Mouse (Mus musculus) large intestine, adult 2 months (tissue): ENCODE results near the gene Ccp110. TPM values are rescaled to one million over a fixed set of nuclear protein-coding genes. Genes with fewer than 3 reads are reported as not detected.

Source experiments
- DNase-seq: peaks from one replicate; pipeline ENCODE4 v3.0.0-alpha.2; 2012; ENCODE audit warnings: low read depth, low spot score
- WGBS: fragments of 180-500 bp; shearing (Covaris S2); methylation state at CpG from one replicate; pipeline ENCODE4 v1.1.7; 2018; 5-methylcytosine and 5-hydroxymethylcytosine counted together
- polyA plus RNA-seq: library from polyadenylated mRNA; depleted of rRNA; stranded (reverse); fragments of >200 nt; gene quantifications from 2 replicates; pipeline ENCODE4 v1.2.3, GENCODE M21; 2012; rRNA removed

Gene Ccp110
- polyA plus RNA-seq = 1.1 and 1.5 TPM in 2 replicates

DNA sequence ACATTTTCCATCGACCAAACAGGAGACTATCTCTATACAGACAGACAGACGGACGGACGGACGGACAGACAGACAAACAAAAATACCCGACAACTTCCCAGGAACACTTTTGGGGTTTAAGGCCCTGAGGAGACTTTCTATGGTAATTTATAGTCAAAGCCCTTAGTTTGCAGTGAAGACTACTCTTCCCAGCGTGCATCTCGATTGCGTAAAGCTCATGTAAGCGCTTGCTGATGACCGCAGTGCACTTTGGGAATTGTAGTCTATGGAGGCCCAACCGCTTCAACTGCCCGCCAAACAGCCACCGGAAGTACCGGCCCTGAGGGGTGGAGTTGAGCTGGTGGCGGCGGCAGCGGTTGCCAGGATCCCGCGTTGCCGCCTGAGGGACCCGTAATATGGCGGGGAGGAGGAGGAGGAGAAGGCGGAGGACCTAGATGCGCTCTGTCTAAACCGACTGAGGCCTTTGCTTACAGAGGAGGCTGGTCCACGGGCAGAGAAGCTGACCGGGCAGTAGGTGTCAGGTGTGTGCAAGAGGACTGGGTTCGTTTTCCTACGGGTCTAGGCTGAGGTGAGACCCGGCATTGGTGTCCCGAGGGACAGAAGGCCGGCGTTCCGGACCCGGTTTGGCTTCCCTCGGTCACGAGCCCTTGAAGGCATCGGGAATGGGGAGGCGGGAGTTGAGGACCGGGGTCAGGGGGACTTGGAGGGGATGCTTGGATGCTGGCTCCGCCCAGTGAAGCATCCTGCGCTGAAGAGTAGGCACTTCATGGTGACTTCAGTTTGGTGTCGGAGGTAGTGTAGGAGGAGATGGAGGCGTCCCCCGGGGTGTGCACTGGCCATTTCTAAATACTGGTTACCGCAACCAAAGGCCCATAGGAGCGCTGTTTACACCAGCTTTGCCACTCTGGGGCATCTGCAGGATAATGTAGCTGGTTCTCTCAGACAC is at the start of gene Ccp110:
TSS of gene Ccp110 (plus strand) at position 325 of the 946 bp plus-strand sequence.
- 2% methylated on average over 48 of the region's 48 CpGs for WGBS
- peak; percentile 98 for DNase-seq

DNA sequence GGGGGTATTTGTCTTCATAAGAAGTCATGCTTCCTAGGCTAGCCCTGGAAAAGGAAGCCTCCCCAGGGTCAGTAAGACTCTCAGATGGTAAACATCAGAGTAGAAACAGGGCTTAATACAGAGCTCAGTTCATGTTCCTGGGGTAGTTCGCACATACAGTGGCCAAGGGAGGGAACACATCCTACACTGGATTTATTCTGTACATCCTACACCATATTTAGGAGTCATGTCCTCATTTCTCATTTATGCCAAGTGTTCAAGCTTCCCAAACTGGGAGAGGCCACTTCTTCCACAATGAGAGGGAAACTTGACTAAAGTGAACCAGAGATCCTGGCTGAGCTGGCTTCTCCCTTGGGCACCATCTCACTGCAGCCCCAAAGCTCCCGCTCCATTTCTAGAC is 44.6 kb upstream of the Ccp110 start:
- DNase-seq = no peak
- 96% methylated on average over 2 of the region's 2 CpGs for WGBS

DNA sequence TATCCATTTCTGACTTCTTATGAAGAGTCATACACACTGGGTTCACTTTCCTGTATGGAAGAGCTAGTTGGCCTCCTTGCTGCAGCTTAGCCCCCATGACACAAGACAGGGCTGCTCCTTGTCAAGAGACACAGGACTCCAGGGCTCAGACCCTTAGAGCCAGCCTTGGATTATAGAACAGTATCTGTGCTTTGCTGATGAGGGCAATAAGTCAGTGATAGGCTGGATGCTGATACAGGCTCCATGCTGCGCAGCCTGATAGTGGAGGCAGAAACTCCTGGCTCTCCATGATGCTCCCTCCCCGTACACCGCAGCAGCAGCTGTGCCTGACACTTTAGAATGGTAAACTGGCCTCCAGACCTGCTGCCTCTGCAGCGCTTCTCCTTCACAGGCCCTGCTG is 42.2 kb upstream of the Ccp110 start:
- 76% methylated on average over 4 of the region's 4 CpGs for WGBS
- no peak for DNase-seq

GRCm38 (mm10) chr7:118676826-118677225 is 35.5 kb upstream of the Ccp110 start:
- 87% methylated on average over 4 of the region's 4 CpGs for WGBS

GRCm38 (mm10) chr7:118688199-118688598 is 24.2 kb upstream of the Ccp110 start:
- 24% methylated on average over 5 of the region's 5 CpGs for WGBS
- DNase-seq = peak; percentile 38

More at GRCm38 (mm10) chr7:118676826-118677225, 35.5 kb upstream of the Ccp110 start:
- DNase-seq = no peak

DNA sequence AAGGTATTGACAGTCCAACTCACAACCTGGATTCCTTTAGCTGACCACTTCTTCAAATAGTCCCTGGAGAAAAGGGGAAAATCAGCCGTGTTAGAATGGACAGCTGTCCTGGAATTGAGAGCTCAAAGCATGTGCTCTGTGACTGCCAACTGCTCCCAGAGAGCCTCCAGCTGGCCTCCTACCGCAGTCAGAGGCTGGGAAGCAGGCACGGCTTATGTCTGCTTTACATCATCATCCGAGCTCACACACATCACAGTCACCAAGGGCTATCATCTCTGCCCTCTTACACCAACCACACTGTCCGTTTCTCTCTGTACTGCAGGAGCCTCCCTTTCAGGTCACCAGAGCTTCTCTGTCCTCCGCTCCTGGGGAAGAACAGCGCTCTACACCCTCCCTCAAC is 23.3 kb upstream of the Ccp110 start:
- DNase-seq = no peak
- WGBS = 86% methylated on average over 7 of the region's 7 CpGs

DNA sequence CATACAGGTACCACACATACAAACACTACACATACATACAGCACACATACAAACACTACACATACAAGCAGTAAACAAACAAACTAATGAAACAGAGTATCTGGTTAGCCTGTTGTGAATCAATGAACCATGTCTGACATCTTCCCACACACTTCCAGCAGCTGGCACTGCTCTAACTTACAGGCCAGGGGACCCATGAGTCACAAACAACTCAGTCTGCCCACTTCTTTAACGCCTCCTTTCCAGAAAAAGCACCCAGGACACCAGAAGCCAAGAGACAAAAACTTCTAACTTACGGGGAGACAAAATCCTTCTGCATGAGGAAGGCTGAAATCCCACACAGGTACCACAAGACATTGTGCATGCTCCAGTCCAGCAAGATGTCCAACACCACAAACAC is 21.1 kb upstream of the Ccp110 start:
- 88% methylated on average over 2 of the region's 2 CpGs for WGBS
- no peak for DNase-seq

- WGBS = 93% methylated on average over 6 of the region's 6 CpGs
- DNase-seq = no peak
These were observed 16.2 kb upstream of the Ccp110 start for GRCm38 (mm10) chr7:118696146-118696545.

GRCm38 (mm10) chr7:118697168-118697567 is 15.2 kb upstream of the Ccp110 start:
- 33% methylated on average over 4 of the region's 4 CpGs for WGBS
- DNase-seq = no peak

DNA sequence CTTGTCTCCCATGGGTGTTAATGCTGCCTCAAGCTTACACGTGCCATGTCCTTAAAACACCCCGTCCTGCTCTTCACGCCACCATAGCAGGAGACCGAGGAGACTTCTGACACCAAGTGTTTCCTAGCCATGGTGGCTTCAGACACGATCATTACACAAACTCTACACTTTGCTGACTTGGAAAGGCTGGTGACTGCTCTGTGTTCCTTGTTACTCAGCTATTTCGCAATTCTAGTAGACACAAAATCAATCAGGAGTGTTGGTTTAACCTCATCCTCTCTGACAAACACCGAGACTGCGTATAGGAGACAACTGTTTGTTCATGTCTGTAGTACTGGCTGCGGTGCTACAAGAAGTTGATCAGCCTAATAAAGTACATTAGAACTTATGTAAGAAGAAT is 13.5 kb upstream of the Ccp110 start:
- WGBS = 57% methylated on average over 9 of the region's 9 CpGs
- no peak for DNase-seq

GRCm38 (mm10) chr7:118703144-118703561 is 9.2 kb upstream of the Ccp110 start:
- WGBS = 30% methylated on average over 15 of the region's 15 CpGs
- DNase-seq = peak; percentile 88

- peak; percentile 81 for DNase-seq
- 46% methylated on average over 9 of the region's 9 CpGs for WGBS
These were observed 8.1 kb upstream of the Ccp110 start for GRCm38 (mm10) chr7:118704001-118704850.

- peak; percentile 39 for DNase-seq
These were observed 7.0 kb upstream of the Ccp110 start, which contains the start of gene Gde1 for GRCm38 (mm10) chr7:118705101-118705961. Gde1 (minus strand) TSS chr7:118705778.

GRCm38 (mm10) chr7:118706051-118706450 is 6.3 kb upstream of the Ccp110 start:
- DNase-seq = no peak
- 22% methylated on average over 6 of the region's 6 CpGs for WGBS

More at GRCm38 (mm10) chr7:118705101-118705961, 7.0 kb upstream of the Ccp110 start, which contains the start of gene Gde1:
- 1% methylated on average over 66 of the region's 66 CpGs for WGBS

- no peak for DNase-seq
- 84% methylated on average over 5 of the region's 5 CpGs for WGBS
These were observed 5.9 kb upstream of the Ccp110 start for GRCm38 (mm10) chr7:118706488-118706887.

- DNase-seq = no peak
- 27% methylated on average over 2 of the region's 2 CpGs for WGBS
These were observed 5.1 kb upstream of the Ccp110 start for GRCm38 (mm10) chr7:118707216-118707615.

DNA sequence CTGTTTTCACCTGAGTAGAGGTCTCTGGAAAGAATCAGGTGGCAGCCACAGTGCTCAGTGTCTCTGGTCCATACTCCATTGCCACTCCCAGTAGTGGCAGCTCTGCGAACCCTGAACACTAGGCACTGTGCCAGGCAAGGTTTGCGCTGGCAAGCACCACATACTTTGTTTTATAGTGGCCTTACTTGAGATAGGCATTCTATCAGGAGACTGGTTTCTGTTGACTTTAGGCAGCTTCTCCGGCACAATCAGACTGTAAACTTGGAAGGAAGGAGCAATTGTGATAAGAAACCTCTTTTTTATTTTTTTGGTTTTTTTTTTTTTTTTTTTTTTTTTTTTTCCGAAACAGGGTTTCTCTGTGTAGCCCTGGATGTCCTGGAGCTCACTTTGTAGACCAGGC is 4.3 kb upstream of the Ccp110 start:
- 29% methylated on average over 4 of the region's 4 CpGs for WGBS

DNA sequence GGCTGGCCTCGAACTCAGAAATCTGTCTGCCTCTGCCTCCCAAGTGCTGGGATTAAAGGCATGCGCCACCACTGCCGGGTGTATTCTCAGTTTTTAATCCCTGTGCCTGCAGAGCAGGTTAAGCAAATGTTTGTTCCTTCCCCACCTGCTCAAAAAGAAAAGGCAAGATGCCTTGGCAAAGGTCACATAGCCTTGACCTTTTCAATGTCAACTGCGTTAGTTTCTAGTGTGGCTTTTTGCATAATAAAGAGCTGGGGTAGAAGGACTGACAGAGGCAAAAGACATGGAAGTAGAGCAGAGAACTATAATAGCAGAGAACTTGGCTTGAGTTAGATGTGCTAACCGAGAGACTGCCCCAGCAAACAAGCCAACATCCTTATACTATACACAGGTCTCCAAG is 1.6 kb upstream of the Ccp110 start:
- DNase-seq = no peak
- WGBS = 66% methylated on average over 5 of the region's 5 CpGs

More for the DNA sequence above, 4.3 kb upstream of the Ccp110 start:
- peak; percentile 93 for DNase-seq

DNA sequence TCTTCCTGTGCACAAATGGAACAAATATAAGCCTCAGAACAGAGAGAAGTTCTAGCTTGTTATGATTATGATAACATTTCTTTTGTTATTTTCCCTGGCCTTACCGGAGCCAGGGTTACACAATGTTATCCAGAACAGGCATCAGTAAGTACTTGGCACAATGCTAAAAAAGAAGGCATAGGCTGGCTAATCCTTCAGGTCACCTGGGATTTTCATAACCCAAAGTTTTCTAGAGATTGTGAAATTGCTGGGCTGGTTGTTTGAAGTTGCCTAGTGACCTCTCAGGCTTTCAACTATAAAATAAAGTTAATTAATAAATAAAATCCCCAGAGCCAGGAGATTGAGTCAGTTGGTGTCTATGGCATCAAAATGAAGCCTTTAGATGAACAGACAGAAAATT is 2.5 kb downstream of the Ccp110 start:
- WGBS = 94% methylated on average over 1 of the region's 1 CpGs
- no peak for DNase-seq
